Mouse (Mus musculus) central nervous system, embryonic 14 days (tissue): Measurements from ENCODE around the gene Sh3bgrl3. TPM values are rescaled to one million over a fixed set of nuclear protein-coding genes. Genes with fewer than 3 reads are reported as not detected.

Experiments
- polyA plus RNA-seq: library from polyadenylated mRNA; depleted of rRNA; stranded (reverse); fragments of >200 nt; gene quantifications from 2 replicates; pipeline ENCODE4 v1.2.3, GENCODE M21; 2012; rRNA removed

Sh3bgrl3 gene
- polyA plus RNA-seq: 205 and 259 TPM in 2 replicates

DNA sequence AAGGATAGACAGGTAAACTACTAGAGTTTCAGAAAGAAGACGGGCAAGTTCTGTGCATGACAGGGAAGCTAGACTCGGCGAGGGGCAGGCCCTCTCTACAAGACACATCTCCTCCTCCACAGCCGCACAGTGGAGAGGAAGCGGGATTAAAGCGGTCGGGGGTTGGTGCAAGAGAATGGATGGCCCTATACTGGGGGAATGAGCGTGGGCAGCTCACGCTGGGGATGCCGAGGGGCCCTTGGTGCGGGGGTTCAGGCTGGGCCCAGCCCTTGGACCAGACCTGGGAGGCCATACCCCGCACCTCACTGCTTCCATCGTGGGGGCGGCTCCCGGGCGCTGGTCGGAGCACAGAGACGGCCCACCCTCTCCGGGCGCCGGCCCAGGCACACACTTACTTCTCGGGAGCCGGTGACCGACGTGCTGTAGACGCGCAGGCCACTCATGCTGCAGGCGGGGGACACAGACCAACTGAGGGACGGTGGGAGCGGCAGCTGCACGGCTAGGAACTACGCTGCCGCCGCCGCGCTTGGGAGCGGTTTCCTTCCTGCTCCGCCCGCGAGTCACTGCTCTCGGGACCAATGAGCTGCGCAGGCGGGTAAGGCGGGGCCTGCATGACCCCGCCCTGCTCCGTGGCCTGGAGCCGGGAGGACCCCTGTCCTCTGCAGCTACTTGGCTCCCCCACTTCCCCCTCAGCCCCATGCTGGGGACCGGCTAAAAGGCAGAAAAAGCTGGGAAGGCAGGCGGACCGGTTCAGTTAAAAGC, at the start of gene Sh3bgrl3:
Sh3bgrl3 (minus strand) TSS at position 569 of the 762 bp plus-strand sequence.

DNA sequence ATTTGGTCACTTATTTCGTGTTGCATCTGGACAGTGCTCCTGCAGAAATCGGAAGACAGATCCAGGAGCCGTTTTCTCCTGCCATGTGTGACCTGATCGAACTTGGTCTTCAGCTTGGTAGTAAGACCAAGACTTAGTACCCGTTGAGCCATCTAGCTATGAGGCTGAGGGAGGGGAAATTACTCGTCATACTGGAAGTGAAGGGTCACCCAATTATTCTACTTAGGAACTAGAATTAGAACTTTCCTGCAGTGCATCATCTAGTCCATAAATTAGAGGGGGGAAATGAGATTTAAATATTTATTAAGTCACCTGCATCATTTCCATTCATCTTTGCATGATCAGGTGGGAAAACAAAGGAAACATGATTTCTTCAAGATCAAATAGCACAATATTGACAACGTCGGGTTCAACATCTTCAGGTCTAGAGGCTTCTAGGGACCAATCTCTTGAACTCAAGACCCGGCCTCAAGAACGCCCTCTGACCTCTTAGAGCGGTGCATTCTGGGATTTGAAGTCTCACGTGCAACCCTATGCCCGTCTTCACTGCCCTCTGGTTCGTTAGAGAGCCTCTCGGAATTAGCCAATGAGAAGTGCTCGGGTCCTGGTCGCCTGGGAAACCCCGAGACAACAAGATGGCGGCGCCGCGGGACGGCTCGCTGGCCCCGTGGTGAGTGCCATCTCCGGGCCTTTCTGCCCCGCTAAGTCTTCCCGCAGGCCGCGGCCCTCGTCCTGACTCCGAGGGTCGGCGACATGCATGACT, 26.4 kb downstream of the Sh3bgrl3 start, which contains the start of gene Ubxn11:
Ubxn11 (plus strand) TSS at position 592 of the 763 bp plus-strand sequence.

DNA sequence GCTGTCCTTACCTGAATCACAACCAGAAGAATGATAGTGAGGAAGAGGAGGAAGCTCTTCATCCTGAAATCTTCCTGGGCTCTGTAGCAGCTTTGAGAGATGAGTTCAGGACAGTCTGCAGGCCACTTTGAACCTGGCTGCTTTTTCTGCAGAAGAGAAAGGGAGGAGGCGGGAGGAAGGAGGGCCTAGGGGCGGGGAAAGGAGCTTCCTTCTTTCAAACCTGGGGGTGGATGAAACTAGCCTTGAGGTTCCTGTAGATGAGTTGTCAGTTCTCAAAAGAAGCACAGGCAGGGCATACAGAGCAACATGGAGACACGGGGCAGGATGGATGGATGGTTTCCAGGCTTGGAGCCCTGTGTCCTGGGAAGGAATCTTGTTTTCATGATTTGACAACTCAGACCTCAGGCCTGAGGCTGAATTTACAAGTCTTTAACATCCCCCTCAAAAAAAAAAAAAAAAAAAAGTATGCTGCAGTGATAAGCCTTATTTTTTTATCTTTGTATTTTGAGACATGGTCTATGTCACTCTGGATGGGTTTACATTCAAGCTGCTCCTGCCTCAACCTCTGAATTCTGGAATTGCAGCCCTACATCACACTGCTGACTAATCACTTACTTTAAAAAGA, 33.6 kb downstream of the Sh3bgrl3 start, which contains the start of gene Cd52:
Cd52 (minus strand) TSS at position 160 of the 625 bp plus-strand sequence.

Other genes starting within 250 kb of the Sh3bgrl3 start
- gene Rps6ka1, start 241.0 kb downstream of the Sh3bgrl3 start, polyA plus RNA-seq: 14.3 and 18.3 TPM in 2 replicates
- 735 and 855 TPM in 2 replicates for gene Hmgn2, start 160.1 kb downstream of the Sh3bgrl3 start, polyA plus RNA-seq
- gene Dhdds, start 127.9 kb downstream of the Sh3bgrl3 start, polyA plus RNA-seq: 48.2 and 49.5 TPM in 2 replicates
- 0.32 and 0.36 TPM in 2 replicates for gene Lin28a, start 109.9 kb downstream of the Sh3bgrl3 start, polyA plus RNA-seq
- 0.04 TPM in 1 of 2 replicates, not detected in the other for gene Zfp683, start 75.0 kb downstream of the Sh3bgrl3 start, polyA plus RNA-seq
- 1.2 and 2.1 TPM in 2 replicates for gene Crybg2, start 68.0 kb downstream of the Sh3bgrl3 start, polyA plus RNA-seq
- gene Cd52, start 33.7 kb downstream of the Sh3bgrl3 start, polyA plus RNA-seq: 7.7 and 8.2 TPM in 2 replicates
- 23.9 and 27.0 TPM in 2 replicates for gene Ubxn11, start 26.2 kb downstream of the Sh3bgrl3 start, polyA plus RNA-seq
- gene Cep85, start 58.3 kb upstream of the Sh3bgrl3 start, polyA plus RNA-seq: 28.7 and 29.6 TPM in 2 replicates
- gene Gm7534, start 74.2 kb upstream of the Sh3bgrl3 start, polyA plus RNA-seq: not detected in 2 replicates
- gene Catsper4, start 98.6 kb upstream of the Sh3bgrl3 start, polyA plus RNA-seq: 0.16 and 0.18 TPM in 2 replicates
- 0.26 and 0.80 TPM in 2 replicates for gene Cnksr1, start 109.6 kb upstream of the Sh3bgrl3 start, polyA plus RNA-seq
- gene E130218I03Rik, start 114.9 kb upstream of the Sh3bgrl3 start, polyA plus RNA-seq: 0.04 TPM in 1 of 2 replicates, not detected in the other
- 13.7 and 14.4 TPM in 2 replicates for gene Zfp593, start 116.8 kb upstream of the Sh3bgrl3 start, polyA plus RNA-seq
- gene Gm30191, start 118.1 kb upstream of the Sh3bgrl3 start, polyA plus RNA-seq: 0.16 TPM in 1 of 2 replicates, not detected in the other
- gene Grrp1, start 125.3 kb upstream of the Sh3bgrl3 start, polyA plus RNA-seq: 14.5 and 17.0 TPM in 2 replicates
- gene Pdik1l, start 159.1 kb upstream of the Sh3bgrl3 start, polyA plus RNA-seq: 15.2 and 16.8 TPM in 2 replicates
- gene Trim63, start 186.3 kb upstream of the Sh3bgrl3 start, polyA plus RNA-seq: 0.17 and 1.2 TPM in 2 replicates
- gene Slc30a2, start 214.4 kb upstream of the Sh3bgrl3 start, polyA plus RNA-seq: 0.02 and 0.10 TPM in 2 replicates